Mouse (Mus musculus): ENCODE measurements at regions not wholly inside any gene's neighbourhood (a gene's known extent, or its start where the extent isn't known, plus 50 kb on each side); places are given as distances from the start of the nearest gene placed in this dataset.

- no peak for DNase-seq (ENCODE audit: low read depth, low spot score)
- no peak overlapping the region for H3K27ac ChIP-seq (ENCODE audit: insufficient read depth, low read depth, low read length, poor library complexity, severe bottlenecking)
- TF ChIP-seq ZC3H11A (IDR thresholded peaks at IDR 0.05; ENCODE audit: borderline replicate concordance, low read depth, low read length) (no peak), CHD2 (IDR thresholded peaks at IDR 0.05; ENCODE audit: low read depth, low read length) (no peak), ZNF384 (IDR thresholded peaks at IDR 0.05; ENCODE audit: low read depth, low read length) (no peak)
- in situ Hi-C loops (cut with MboI; ENCODE audit: low sequenced_read_pairs in 2 of 2, unreplicated experiment in 2 of 2), result no loop called here
- no peak overlapping the region for H3K9ac ChIP-seq (ENCODE audit: insufficient read depth, low read depth, low read length, poor library complexity, severe bottlenecking)
- no peak overlapping the region for H3K4me3 ChIP-seq (ENCODE audit: insufficient read depth in 1 of 2, low read depth in 1 of 2, low read length in 2 of 2, poor library complexity in 1 of 2, severe bottlenecking in 1 of 2)
- no peaks in the 10 kb centered on the region for H3K36me3 ChIP-seq (ENCODE audit: control insufficient read depth, insufficient read depth, low read length, poor library complexity, severe bottlenecking)
- H3K4me1 ChIP-seq (ENCODE audit: control insufficient read depth in 2 of 2, insufficient read depth in 2 of 2, low read length in 2 of 2, poor library complexity in 1 of 2), result no peaks in the 10 kb centered on the region
- H3K9me3 ChIP-seq (ENCODE audit: control insufficient read depth, insufficient read depth, low read depth, low read length), result no peaks in the 10 kb centered on the region
Measured at GRCm38 (mm10) chr10:15541797-15542350, 823.9 kb upstream of the Gje1 start.

- Histone ChIP-seq H3K36me3 (ENCODE audit: control insufficient read depth, insufficient read depth, low read length, poor library complexity, severe bottlenecking) (no peaks in the 10 kb centered on the region), H3K4me1 (ENCODE audit: control insufficient read depth in 2 of 2, insufficient read depth in 2 of 2, low read length in 2 of 2, poor library complexity in 1 of 2) (no peaks in the 10 kb centered on the region), H3K27ac (ENCODE audit: insufficient read depth, low read depth, low read length, poor library complexity, severe bottlenecking) (no peak overlapping the region), H3K9me3 (ENCODE audit: control insufficient read depth, insufficient read depth, low read depth, low read length) (no peaks in the 10 kb centered on the region), H3K4me3 (ENCODE audit: insufficient read depth in 1 of 2, low read depth in 1 of 2, low read length in 2 of 2, poor library complexity in 1 of 2, severe bottlenecking in 1 of 2) (no peak overlapping the region), H3K9ac (ENCODE audit: insufficient read depth, low read depth, low read length, poor library complexity, severe bottlenecking) (no peak overlapping the region)
- TF ChIP-seq ZNF384 (IDR thresholded peaks at IDR 0.05; ENCODE audit: low read depth, low read length), result no peak
- no peak for TF ChIP-seq HCFC1 (IDR thresholded peaks at IDR 0.05; ENCODE audit: borderline replicate concordance, insufficient read depth, low read length)
- TF ChIP-seq CHD2 (IDR thresholded peaks at IDR 0.05; ENCODE audit: low read depth, low read length), result no peak
- no peak for TF ChIP-seq ZC3H11A (IDR thresholded peaks at IDR 0.05; ENCODE audit: borderline replicate concordance, low read depth, low read length)
- TF ChIP-seq MAFK (IDR thresholded peaks at IDR 0.05; ENCODE audit: insufficient read depth, low read depth, low read length), result no peak
- in situ Hi-C loops (cut with MboI; ENCODE audit: low sequenced_read_pairs in 2 of 2, unreplicated experiment in 2 of 2), result no loop called here
- DNase-seq (ENCODE audit: low read depth, low spot score), result no peak
Measured at GRCm38 (mm10) chr10:15540780-15541426, 822.9 kb upstream of the Gje1 start.

DNA sequence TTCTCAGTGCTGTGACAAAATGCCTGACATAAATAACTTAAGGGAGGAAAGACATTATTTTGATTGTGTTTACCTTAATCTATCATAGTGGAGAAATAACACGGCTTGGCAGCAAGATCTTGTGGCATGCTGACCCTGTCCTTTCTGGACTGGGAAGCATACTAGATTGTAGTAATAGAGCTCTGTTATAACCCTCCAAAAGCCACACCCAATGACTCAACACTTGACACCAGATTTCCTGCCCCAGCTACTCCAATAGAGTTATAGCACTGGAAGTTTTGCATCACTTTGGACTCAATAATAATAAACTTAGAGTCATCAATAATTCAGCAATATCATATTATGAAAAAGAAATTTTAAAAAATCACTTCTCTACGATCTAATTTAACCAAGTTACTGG is 818.0 kb upstream of the Gje1 start:
- no peak for TF ChIP-seq ZNF384 (IDR thresholded peaks at IDR 0.05; ENCODE audit: low read depth, low read length)
- TF ChIP-seq HCFC1 (IDR thresholded peaks at IDR 0.05; ENCODE audit: borderline replicate concordance, insufficient read depth, low read length), result no peak
- TF ChIP-seq MAFK (IDR thresholded peaks at IDR 0.05; ENCODE audit: insufficient read depth, low read depth, low read length), result no peak
- TF ChIP-seq CHD2 (IDR thresholded peaks at IDR 0.05; ENCODE audit: low read depth, low read length), result no peak
- no peak for TF ChIP-seq ZC3H11A (IDR thresholded peaks at IDR 0.05; ENCODE audit: borderline replicate concordance, low read depth, low read length)
- no peak for DNase-seq (ENCODE audit: low read depth, low spot score)
- Histone ChIP-seq H3K9ac (ENCODE audit: insufficient read depth, low read depth, low read length, poor library complexity, severe bottlenecking) (no peak overlapping the region), H3K4me1 (ENCODE audit: control insufficient read depth in 2 of 2, insufficient read depth in 2 of 2, low read length in 2 of 2, poor library complexity in 1 of 2) (no peaks in the 10 kb centered on the region), H3K9me3 (ENCODE audit: control insufficient read depth, insufficient read depth, low read depth, low read length) (no peaks in the 10 kb centered on the region), H3K4me3 (ENCODE audit: insufficient read depth in 1 of 2, low read depth in 1 of 2, low read length in 2 of 2, poor library complexity in 1 of 2, severe bottlenecking in 1 of 2) (no peak overlapping the region), H3K27ac (ENCODE audit: insufficient read depth, low read depth, low read length, poor library complexity, severe bottlenecking) (no peak overlapping the region), H3K36me3 (ENCODE audit: control insufficient read depth, insufficient read depth, low read length, poor library complexity, severe bottlenecking) (no peaks in the 10 kb centered on the region)
- in situ Hi-C loops (cut with MboI; ENCODE audit: low sequenced_read_pairs in 2 of 2, unreplicated experiment in 2 of 2), result no loop called here

GRCm38 (mm10) chr10:15487367-15487766 is 769.4 kb upstream of the Gje1 start:
- Histone ChIP-seq H3K4me1 (ENCODE audit: control insufficient read depth in 2 of 2, insufficient read depth in 2 of 2, low read length in 2 of 2, poor library complexity in 1 of 2) (no peaks in the 10 kb centered on the region), H3K4me3 (ENCODE audit: insufficient read depth in 1 of 2, low read depth in 1 of 2, low read length in 2 of 2, poor library complexity in 1 of 2, severe bottlenecking in 1 of 2) (no peak overlapping the region), H3K27ac (ENCODE audit: insufficient read depth, low read depth, low read length, poor library complexity, severe bottlenecking) (no peak overlapping the region), H3K9ac (ENCODE audit: insufficient read depth, low read depth, low read length, poor library complexity, severe bottlenecking) (no peak overlapping the region), H3K9me3 (ENCODE audit: control insufficient read depth, insufficient read depth, low read depth, low read length) (no peaks in the 10 kb centered on the region), H3K36me3 (ENCODE audit: control insufficient read depth, insufficient read depth, low read length, poor library complexity, severe bottlenecking) (no peaks in the 10 kb centered on the region)
- in situ Hi-C loops (cut with MboI; ENCODE audit: low sequenced_read_pairs in 2 of 2, unreplicated experiment in 2 of 2), result no loop called here
- no peak for DNase-seq (ENCODE audit: low read depth, low spot score)
- TF ChIP-seq ZNF384 (IDR thresholded peaks at IDR 0.05; ENCODE audit: low read depth, low read length) (no peak), HCFC1 (IDR thresholded peaks at IDR 0.05; ENCODE audit: borderline replicate concordance, insufficient read depth, low read length) (no peak), CHD2 (IDR thresholded peaks at IDR 0.05; ENCODE audit: low read depth, low read length) (no peak), ZC3H11A (IDR thresholded peaks at IDR 0.05; ENCODE audit: borderline replicate concordance, low read depth, low read length) (no peak), MAFK (IDR thresholded peaks at IDR 0.05; ENCODE audit: insufficient read depth, low read depth, low read length) (no peak)
